Mouse (Mus musculus): ENCODE data around the gene Plpp6. TPM values are rescaled to one million over a fixed set of nuclear protein-coding genes. Genes with fewer than 3 reads are reported as not detected.

Plpp6 gene
- total RNA-seq (2017): 9.4 and 9.6 TPM in 2 replicates

DNA sequence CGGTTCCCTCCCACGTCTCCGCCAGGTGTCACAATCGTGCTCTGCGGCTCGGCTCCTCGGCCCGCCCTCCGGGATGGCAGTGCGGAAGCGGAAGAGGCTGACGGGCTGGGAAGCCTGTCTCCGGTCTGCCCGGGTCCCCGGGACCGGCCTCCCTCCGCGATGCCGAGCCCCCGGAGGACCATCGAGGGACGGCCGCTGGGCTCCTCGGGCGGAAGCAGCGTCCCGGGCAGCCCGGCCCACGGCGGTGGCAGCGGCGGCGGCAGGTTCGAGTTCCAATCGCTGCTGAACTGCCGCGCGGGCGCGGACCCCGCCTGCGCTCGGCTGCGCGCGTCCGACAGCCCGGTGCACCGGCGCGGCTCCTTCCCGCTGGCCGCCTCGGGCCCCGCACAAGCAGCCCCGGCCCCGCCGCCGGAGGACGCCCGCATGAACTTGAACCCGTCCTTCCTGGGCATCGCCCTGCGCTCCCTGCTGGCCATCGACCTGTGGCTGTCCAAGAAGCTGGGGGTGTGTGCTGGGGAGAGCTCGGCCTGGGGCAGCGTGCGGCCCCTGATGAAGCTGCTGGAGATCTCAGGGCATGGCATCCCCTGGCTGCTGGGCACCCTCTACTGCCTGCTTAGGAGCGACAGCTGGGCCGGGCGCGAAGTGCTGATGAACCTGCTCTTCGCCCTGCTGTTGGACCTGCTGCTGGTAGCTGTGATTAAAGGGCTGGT, at the start of gene Plpp6:
TSS of gene Plpp6 (plus strand) at position 112 of the 710 bp plus-strand sequence.
- ATAC-seq (replicated peaks; ENCODE audit: low read depth, poor library complexity, severe bottlenecking): peak; percentile 89

DNA sequence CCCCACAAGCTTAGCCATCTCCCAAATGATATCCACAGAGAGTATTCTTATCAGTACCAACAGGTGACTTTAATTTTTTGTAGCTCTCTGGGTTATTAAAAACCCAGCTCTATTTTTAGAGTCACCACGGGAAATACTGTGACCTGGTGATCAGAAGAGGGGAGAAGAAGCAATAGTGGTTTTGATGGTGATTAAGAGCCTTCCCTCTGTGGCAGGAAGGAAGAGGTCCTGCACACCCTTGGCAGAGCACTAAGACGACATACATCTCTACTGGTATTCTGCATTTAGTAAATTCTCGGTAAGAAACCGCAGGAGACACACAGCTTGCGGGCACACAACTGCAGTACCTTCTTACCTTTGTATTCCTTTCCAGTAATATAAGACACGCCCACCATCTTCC, 49.2 kb upstream of the Plpp6 start:
- ATAC-seq (replicated peaks; ENCODE audit: low read depth, poor library complexity, severe bottlenecking): peak; percentile 63

DNA sequence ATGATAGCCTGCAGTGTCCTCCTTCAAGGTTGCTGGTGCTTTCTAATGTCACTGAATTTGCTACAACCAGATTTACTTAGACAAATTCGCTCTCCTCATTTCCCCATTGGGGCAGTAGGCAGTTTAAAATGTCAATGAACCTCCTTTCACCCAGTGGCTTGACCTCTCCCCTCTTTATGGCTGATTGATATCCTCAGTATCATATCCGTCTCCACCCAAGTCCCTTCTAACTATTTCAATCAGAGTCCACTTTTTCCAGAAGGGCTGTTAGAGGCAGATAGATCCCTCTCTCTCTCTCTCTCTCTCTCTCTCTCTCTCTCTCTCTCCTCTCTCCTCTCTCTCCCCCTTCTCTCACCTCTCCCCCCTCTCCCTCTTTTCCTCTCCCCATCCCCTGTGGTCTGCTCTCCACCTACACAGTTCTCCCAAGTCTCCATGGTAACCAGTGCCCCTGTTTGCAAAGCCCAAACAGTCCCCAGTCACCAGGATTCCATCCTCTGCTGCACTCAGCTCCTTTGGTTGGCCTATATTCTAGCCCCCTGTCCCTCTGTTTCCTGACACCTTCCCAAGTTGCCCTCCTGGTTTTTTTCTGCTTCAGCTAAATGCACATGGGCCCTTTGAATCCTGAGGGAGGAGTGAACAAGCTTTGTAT, 48.0 kb upstream of the Plpp6 start:
- no peak for ATAC-seq (replicated peaks; ENCODE audit: low read depth, poor library complexity, severe bottlenecking)

DNA sequence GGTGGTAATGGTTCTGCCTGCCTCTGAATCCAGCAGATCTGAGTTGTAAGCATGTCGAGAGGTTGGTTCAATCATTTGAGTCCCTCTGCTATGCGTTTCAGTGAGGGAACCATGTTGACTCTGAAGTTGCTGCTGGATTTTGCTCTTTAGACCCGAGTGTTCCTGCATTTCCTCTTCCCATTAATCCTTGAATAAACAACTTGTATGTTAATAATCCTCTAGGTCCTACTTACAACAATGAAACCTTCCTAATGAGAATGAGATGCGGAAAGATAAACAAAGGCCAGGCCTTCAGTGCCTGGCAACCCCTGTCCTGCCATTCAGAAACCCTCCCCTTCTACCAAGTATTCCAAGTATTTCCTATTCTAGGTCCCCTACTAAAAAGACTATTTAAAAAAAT, 47.3 kb upstream of the Plpp6 start:
- no peak for ATAC-seq (replicated peaks; ENCODE audit: low read depth, poor library complexity, severe bottlenecking)

DNA sequence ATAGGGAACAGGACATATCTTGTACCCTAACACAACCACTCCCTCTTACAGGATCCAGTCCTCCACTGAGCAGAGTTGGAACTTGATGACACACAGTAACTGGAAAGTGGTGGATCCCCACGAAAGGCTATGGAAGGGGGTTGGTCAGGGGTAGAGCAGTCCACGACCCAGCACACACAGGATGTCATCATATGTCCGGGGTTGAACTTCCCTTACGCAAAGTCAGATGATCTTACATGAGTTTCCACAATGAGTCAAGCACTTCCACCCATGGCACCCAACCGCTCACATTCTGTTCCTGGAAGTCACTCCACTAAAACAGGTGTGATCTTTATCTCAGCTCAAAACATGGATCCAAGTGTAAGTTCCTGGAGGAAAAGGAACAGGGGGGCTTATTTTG, 45.9 kb upstream of the Plpp6 start:
- ATAC-seq (replicated peaks; ENCODE audit: low read depth, poor library complexity, severe bottlenecking): no peak

DNA sequence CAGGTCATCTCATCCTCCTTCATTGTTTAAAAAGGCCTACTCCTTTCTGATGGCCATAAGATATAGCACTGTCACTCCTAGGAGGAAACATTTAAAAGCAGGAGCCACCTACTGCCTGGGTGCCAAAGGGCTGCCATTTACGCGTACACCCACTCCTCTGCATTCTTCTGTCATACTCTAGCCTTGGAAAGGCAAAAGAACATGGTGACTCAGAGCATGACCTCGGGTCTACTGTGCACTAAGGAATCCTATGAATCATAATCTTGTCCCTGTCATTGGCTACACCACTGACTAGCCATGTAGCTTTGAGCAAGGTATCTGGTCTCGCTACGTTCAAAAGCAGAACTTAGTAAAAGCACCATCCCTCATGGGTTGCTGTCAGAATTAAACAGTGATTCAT, 37.4 kb upstream of the Plpp6 start:
- ATAC-seq (replicated peaks; ENCODE audit: low read depth, poor library complexity, severe bottlenecking): no peak

DNA sequence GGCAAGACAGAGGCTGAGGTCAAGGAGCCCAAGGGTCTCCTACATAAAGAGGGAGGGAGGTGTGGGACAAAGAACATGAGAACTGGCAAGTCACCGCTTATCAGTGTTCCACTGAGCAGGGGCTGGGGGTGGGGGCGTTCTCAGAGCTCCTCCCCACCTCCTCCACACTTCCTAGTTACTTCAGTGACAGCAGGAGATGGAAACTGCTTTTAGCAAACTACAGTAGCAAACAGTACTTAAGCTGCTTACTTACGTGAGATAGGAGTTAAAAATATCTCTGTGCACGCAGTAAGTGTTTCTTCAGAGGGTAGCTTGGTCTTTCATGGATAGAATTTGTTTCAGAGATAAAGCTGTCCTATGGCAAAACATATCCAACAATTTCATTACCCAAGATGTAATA, 36.4 kb upstream of the Plpp6 start:
- ATAC-seq (replicated peaks; ENCODE audit: low read depth, poor library complexity, severe bottlenecking): no peak

DNA sequence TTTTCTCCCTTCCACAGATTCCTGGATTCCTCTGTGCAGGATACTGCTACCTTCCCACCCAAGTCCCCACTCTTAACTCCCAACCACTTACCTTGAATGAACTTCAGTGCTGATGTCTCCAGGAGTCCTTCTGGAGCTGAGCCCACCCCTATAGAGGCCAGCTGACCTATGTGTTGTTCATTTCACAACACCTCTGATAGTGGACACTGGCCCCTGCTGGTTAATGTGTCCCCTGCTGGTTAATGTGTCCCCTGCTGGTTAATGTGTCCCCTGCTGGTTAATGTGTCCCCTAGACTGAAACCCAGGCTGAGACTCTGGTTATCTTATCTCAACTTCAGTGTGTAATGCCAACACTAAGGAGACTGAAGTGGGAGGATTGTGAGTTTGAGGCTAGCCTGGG, 34.7 kb upstream of the Plpp6 start:
- no peak for ATAC-seq (replicated peaks; ENCODE audit: low read depth, poor library complexity, severe bottlenecking)

DNA sequence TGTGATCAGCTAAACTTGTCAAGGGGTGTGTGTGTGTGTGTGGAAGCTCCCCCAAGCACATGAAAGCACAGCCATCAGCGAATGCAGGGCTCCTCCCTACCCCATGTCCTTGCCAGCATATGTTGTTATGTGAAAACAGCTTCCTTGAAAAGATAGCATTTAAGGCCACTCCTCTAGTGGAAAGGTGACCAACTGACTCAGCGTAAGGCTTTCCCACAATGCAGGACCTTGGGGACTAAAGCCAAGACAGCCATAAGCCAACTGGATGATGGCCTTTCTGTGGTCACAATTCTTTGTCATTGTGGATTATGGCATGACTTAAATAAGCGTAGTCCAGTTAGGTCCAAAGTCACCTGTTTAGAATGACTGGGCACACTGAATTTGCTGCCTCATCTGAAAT, 28.9 kb upstream of the Plpp6 start:
- ATAC-seq (replicated peaks; ENCODE audit: low read depth, poor library complexity, severe bottlenecking): no peak

DNA sequence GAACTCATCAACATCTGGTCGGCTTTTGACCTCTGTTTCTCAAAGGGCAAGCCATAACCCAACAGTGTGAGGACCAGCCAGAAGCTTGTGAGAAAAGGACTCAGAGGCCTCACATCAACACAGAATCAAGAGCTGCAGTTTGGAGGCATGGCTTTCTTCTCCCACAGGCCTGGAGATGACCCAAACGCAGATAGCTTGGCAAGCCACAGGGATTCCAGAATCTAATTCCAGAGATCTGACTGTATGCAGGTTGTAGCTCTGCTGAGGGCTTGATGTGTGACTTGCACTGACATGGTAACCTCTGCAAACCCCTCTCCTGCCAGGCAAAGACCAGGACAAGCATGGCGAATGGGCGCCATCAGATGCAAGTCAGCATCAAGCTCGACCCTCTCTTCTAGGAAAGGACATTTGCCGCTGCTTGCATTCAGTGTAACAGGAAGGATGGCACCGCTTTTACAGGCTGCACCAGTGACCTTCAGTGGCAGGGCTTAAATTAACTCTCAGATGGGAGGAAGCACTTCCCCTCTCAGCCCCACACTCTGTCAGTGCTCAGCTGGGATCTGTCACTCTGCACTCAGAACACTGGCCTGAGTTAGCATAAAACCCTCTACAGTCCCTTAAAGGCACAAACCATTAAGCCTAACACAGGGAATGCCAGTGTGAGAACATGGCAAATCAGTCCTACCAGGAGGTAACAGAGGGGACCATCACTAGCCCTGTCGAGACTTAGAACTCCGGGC, 23.4 kb upstream of the Plpp6 start:
- ATAC-seq (replicated peaks; ENCODE audit: low read depth, poor library complexity, severe bottlenecking): 0 out of 2 replicates have a peak, but pooled peaks have one; percentile 25

DNA sequence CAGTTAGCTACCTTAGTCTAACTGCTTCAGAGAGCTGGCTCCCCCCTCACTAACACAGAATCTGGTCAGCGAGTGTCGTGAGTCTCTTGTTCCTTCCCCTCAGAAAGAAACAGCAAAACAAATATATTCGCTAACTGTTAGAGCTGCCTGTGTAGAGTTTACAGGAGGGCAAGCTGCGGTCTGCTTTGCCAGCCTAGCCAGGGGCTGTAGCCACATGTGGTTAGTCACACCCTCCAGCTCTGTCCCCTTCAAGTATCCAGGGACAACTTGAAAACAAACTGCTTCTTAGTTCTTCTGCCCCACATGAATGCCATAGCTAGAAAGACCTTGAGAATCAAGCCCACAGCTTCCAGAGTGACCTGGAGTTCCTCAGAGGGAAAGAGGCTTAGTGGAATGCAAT, 22.5 kb upstream of the Plpp6 start:
- ATAC-seq (replicated peaks; ENCODE audit: low read depth, poor library complexity, severe bottlenecking): no peak

DNA sequence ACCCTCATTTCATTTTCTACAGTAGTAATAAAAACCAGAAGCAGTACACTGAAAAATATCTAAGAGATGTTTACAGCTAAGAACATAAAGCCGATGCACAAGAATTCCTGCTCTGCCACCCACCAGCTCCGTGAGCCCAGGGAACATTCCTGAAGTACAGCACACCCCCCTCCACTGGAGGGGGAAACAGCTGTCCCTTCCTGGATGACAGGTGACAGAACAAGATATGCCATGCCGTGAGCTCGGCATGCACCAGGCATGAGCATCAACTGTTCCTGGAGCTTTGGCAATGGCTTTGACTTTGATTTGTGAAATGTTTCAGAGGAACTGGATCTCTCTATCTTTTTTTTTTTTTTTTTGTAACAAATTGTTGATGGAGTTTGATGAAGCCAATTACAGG, 17.0 kb upstream of the Plpp6 start:
- no peak for ATAC-seq (replicated peaks; ENCODE audit: low read depth, poor library complexity, severe bottlenecking)

DNA sequence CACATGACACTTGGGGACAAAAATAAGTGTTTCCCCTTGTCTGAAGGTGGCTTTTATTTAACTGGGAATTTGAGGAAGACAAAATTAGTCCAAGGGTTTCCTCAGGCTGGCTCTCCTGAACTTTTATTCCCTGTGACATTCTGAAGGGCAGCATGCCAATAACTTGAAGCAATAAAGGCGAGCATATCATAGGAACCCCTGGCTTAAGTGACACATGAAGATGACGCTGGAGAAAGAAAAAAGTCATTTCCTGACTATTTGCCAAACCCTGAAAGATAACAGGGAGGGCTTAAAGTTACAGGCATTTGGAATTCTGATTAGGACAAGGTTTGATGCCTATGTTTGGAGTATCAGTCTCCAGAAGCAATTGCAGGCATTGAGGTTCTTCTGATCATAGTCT, 16.4 kb upstream of the Plpp6 start:
- no peak for ATAC-seq (replicated peaks; ENCODE audit: low read depth, poor library complexity, severe bottlenecking)

DNA sequence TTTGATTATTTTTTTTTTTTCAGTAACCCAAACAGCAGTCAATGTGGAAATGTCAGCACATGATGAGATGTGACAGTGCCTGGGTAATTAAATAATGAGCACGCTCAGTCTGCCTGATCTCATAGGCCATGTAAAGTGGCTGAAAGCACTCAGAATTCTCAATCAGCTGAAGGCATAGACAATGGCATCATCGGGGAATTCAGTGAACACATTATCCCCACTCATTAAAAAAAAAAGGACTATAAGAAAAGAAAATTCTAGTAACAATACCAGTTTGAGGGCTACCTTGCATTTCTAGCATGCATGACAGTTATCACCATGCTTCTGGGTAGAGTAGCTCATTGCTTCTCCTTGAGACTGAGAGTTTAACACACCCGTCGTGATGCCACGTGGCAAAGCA, 12.5 kb upstream of the Plpp6 start:
- no peak for ATAC-seq (replicated peaks; ENCODE audit: low read depth, poor library complexity, severe bottlenecking)

DNA sequence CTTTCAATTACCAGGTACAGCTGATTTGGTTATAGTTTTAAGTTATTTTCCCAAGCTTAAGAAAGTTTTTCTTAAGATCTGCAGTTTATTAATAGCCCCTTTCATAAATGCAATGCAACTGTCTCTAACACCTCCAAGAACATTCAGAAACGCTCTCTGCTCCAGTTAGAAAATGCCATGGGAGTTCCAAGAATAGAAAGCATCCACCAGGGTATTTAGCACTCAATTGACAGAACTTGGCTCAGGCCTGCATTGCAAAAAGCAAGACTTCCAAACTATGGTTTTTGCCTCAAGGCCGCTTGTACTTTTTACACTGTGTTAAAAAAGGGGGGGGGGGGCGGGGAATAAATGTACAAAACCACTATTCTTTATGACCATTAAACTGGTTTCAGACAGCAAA, 640 bp upstream of the Plpp6 start:
- ATAC-seq (replicated peaks; ENCODE audit: low read depth, poor library complexity, severe bottlenecking): no peak

DNA sequence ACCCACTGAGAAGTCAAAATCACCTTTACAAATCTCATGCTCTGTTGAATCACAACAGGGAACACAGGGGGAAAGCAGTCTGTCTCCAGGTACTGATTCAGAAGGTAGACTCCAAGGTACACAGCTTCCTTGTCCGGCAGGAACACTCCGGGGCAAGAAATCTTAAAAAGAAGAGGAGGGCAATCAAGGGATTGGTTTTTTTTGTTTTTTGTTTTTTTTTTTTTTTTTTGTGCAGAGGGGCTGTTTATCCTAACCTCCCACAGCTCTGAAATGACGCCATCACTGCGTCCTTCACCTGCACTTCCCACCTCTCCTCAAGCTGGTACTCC, 276 bp upstream of the Plpp6 start:
- no peak for ATAC-seq (replicated peaks; ENCODE audit: low read depth, poor library complexity, severe bottlenecking)

DNA sequence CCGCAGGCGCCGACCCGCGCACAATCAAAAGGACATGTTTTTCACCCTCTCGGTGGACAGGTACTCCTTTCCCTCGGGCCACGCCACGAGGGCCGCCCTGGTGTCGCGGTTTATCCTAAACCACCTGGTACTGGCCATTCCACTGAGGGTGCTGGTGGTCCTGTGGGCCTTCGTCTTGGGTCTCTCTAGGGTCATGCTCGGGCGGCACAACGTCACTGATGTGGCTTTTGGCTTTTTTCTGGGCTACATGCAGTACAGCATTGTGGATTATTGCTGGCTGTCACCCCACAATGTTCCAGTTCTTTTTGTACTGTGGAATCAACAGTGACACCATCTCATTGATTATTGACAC, 775 bp downstream of the Plpp6 start:
- peak; percentile 26; the same call in 1 of the 2 replicates for ATAC-seq (replicated peaks; ENCODE audit: low read depth, poor library complexity, severe bottlenecking)

DNA sequence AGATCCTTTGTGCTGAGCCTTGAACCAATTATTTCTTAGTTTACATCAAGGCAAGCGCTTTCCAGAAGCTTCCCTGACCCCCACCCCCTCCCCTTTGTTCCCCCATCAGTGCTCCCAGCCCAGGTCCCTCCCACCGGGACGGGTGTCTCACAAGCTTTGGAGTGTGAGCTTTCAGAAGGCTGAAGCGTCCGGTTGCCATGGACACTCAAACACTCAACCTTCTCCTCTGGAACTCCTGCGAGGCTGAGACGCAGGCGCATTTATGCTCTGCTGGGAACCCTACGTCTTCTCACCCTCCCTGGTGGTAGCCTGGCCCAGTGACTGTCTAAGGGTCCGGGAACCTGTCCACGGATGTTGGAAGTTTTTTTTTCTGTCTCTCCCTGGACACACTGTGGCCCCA, 3.9 kb downstream of the Plpp6 start, which contains the start of gene 4430402I18Rik:
TSS of gene 4430402I18Rik (minus strand) at position 149 of the 400 bp plus-strand sequence.
- no peak for ATAC-seq (replicated peaks; ENCODE audit: low read depth, poor library complexity, severe bottlenecking)

DNA sequence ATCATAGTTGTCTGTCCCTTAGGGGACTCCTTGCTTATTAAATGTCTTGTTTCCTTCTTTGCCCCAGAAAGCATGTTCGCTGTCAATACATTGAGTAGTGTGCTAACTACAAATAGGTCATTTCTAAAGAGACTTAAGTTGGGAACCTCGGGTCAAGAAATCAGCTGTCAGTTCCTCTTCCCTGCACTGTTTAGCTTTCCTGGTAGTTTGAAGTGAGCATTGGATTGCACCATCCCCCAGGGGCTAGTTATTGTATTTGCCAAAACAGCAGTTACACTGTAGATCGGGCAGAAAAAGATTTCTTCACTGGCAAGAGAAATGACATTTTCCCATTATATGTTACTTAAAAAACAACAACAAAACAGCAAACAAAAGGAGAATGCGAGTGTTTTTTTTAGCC, 4.4 kb downstream of the Plpp6 start:
- ATAC-seq (replicated peaks; ENCODE audit: low read depth, poor library complexity, severe bottlenecking): no peak

DNA sequence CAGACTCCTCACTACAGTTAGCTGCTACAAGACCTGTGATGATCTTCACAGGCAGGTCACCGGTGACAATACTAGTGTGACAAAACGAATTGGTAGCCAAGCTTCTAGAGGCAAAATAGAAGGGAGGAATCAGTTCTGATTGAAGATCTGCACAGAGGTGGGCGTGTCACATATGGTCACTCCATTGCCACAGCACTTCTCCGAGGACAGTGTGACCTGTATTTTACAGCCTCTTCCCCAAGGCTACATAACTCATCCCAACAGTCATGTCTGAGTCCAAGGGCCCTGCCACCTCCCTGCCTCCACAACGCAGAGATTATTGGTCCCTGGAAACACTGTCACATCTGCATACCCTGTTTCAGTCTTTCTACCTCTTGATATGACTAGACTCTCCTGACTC, 5.5 kb downstream of the Plpp6 start:
- no peak for ATAC-seq (replicated peaks; ENCODE audit: low read depth, poor library complexity, severe bottlenecking)

DNA sequence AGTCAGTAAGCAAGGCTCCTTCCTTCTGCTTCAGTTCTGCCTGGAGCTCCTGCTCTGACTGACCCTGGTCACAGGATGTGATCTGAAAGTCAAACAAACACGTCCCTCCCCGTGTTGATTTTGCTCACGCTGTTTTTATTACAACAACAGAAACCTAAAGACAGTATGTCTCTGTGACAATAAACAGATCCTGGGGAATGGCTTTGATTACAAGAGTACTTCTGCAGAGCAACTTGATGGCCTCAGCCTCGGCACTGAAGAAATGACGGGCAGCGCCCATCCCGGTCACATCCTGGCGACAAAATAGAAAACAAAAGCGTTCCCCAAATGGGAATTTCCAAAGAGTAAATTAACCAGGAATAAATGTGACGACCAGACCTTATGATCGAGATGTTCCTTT, 6.5 kb downstream of the Plpp6 start:
- ATAC-seq (replicated peaks; ENCODE audit: low read depth, poor library complexity, severe bottlenecking): no peak
